Comparison of ENCODE assay signal across 21 mouse cellular contexts in the genomic region with DNA sequence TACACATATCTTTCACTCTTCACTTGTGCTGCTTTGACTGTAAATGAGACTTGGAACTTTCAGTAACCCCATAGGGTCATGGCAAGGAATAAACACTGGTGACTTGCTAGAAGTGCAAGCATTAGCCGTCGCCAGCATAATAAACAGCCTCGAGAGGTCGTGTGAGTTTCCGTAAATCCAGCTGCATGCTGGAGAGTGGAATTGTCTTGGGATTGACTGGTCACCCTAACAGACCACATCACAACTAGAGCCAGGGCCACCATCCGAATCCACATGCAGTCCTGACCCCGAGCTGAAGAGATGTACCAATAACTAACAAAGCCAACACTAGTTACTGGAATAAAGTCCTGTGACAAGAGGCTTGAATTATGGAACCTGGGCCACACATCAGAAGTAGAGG. TPM values are rescaled to one million over a fixed set of nuclear protein-coding genes. Genes with fewer than 3 reads are reported as not detected.
A peak's percentile ranks its signal among the peaks of the same experiment; 100 is the strongest.
DNase-seq lines count a peak whose midpoint lies in the region; ATAC-seq lines count a peak whose summit lies in the region.
"Had no signal": no experiment of that assay in that cellular context is flagged by ENCODE, and none has a peak within 500 bp of the region (broad histone marks: within the 10 kb centered on the region; RNA-seq: fewer than 3 reads in every experiment).

No protein-coding gene starts in this region.

- peak; percentile 50 for DNase-seq in gastrocnemius, postnatal 25 days
- DNase-seq in gastrocnemius, adult 18-20 months (ENCODE audit: low spot score) = no peak
- peak; percentile 30 for DNase-seq in kidney, adult 11 months
- peak; percentile 61 for DNase-seq in lung, postnatal 10 days
- DNase-seq in cerebellum, adult 18-20 months = no peak
- no peak for DNase-seq in frontal cortex, adult 2 months (ENCODE audit: extremely low spot score in 1 of 2, low spot score in 1 of 2)
- DNase-seq: adrenal gland, postnatal 25 days; cerebellum, adult 11-12 months; cerebellum, postnatal 36 days; gastrocnemius, postnatal 10 days; left cerebral cortex, postnatal 4 days had no signal

- no peaks in the 10 kb centered on the region for H3K27me3 ChIP-seq in kidney, embryonic 14.5 days (ENCODE audit: control insufficient read depth, insufficient read depth, low read length)
- H3K27me3 ChIP-seq: embryonic facial prominence, embryonic 15.5 days; heart, embryonic 13.5 days; lung, embryonic 15.5 days had no signal

- no peaks in the 10 kb centered on the region for H3K36me3 ChIP-seq in kidney, embryonic 14.5 days (ENCODE audit: control insufficient read depth, insufficient read depth, low read length)
- H3K36me3 ChIP-seq: embryonic facial prominence, embryonic 15.5 days; forebrain, embryonic 10.5 days; heart, embryonic 13.5 days; lung, embryonic 15.5 days had no signal

- no peak overlapping the region for H3K4me2 ChIP-seq in kidney, embryonic 14.5 days (replicated peaks; ENCODE audit: low read depth, low read length)
- H3K4me2 ChIP-seq: embryonic facial prominence, embryonic 15.5 days; heart, embryonic 13.5 days; liver, embryonic 11.5 days; lung, embryonic 15.5 days had no signal

- no peaks in the 10 kb centered on the region; the same call in 1 of the 2 replicates for H3K4me1 ChIP-seq in kidney, embryonic 14.5 days (ENCODE audit: control insufficient read depth, insufficient read depth, low read length)
- H3K4me1 ChIP-seq in brown adipose tissue, adult 24 weeks (ENCODE audit: control insufficient read depth, insufficient read depth, insufficient read length, low read length) = 0 out of 2 replicates have a peak, but pooled peaks cover 2% of the 10 kb centered on the region
- H3K4me1 ChIP-seq: heart, embryonic 13.5 days had no signal

- 57% methylated on average over 7 of the region's 7 CpGs for WGBS in kidney, embryonic 14.5 days

- ATAC-seq in kidney, embryonic 14.5 days (ENCODE audit: low FRiP score, low TSS enrichment) = no peak
- ATAC-seq: activated CD4-positive, CD25-positive, alpha-beta regulatory T cell, adult 4 months; CD4-positive, CD25-positive, alpha-beta regulatory T cell, adult 4 months had no signal

- no peak overlapping the region for H3K9ac ChIP-seq in kidney, embryonic 14.5 days (ENCODE audit: low read depth, low read length)
- H3K9ac ChIP-seq: embryonic facial prominence, embryonic 15.5 days; heart, embryonic 13.5 days; lung, embryonic 15.5 days had no signal

- H3K9me3 ChIP-seq in kidney, embryonic 14.5 days (ENCODE audit: control insufficient read depth, low read length) = no peaks in the 10 kb centered on the region
- H3K9me3 ChIP-seq: embryonic facial prominence, embryonic 15.5 days; forebrain, embryonic 10.5 days; lung, embryonic 15.5 days had no signal

- no peak overlapping the region for H3K27ac ChIP-seq in kidney, embryonic 14.5 days (ENCODE audit: low read depth, low read length)
- H3K27ac ChIP-seq in brown adipose tissue, adult 24 weeks (replicated peaks; ENCODE audit: low read depth, low read length) = peak overlapping the region; percentile 36; the same call in 1 of the 2 replicates
- H3K27ac ChIP-seq: forebrain, embryonic 10.5 days; heart, embryonic 13.5 days; lung, embryonic 15.5 days; stomach, postnatal 0 days had no signal

- no peak overlapping the region for H3K4me3 ChIP-seq in kidney, embryonic 14.5 days (ENCODE audit: low read length)
- H3K4me3 ChIP-seq in brown adipose tissue, adult 24 weeks (ENCODE audit: insufficient read depth, low read depth, low read length) = no peak overlapping the region
- H3K4me3 ChIP-seq: embryonic facial prominence, embryonic 15.5 days; forebrain, embryonic 10.5 days; heart, embryonic 13.5 days; lung, embryonic 15.5 days had no signal

RNA-seq across cellular contexts. Expression of a gene that starts 53.0 kb away (rescaled TPM):
- total RNA-seq in gastrocnemius, postnatal 25 days (2021) = 10 to 100 TPM; 18.3 to 30.9 TPM
- total RNA-seq in gastrocnemius, adult 18-20 months (2021) = 10 to 100 TPM; 10.1 to 15.8 TPM
- 22.3 and 29.5 TPM in 2 replicates for polyA plus RNA-seq in kidney, embryonic 14.5 days (2014; fragmentation: Nextera tagmentation; extraction: Ambion mirVana)
- 10.9 and 15.5 TPM in 2 replicates for polyA plus RNA-seq in brown adipose tissue, adult 24 weeks (2012; ENCODE audit: insufficient read depth, insufficient read length, missing spikeins)
- polyA plus RNA-seq in frontal cortex, adult 2 months (2012; rRNA removed) = 4.8 and 5.9 TPM in 2 replicates
- polyA plus RNA-seq: CD4-positive, CD25-positive, alpha-beta regulatory T cell, adult 4 months had no signal

Comparison
In these comparisons a context has a peak if more than half of its experiments do, and no peak if none do; other contexts are left out.
1. DNase-seq: peak in gastrocnemius, postnatal 25 days (single experiment), kidney, adult 11 months (single experiment) and lung, postnatal 10 days (single experiment); none in gastrocnemius, adult 18-20 months (single experiment), cerebellum, adult 18-20 months (0 of 2) and frontal cortex, adult 2 months (0 of 2).